Mouse (Mus musculus) T-cell, adult 2 months (primary cell): ENCODE measurements around the gene Entpd7.

Experiments
- DNase-seq: peaks from one replicate; pipeline ENCODE4 v3.0.0; 2022; ENCODE audit warnings: low spot score

Gene Entpd7

DNA sequence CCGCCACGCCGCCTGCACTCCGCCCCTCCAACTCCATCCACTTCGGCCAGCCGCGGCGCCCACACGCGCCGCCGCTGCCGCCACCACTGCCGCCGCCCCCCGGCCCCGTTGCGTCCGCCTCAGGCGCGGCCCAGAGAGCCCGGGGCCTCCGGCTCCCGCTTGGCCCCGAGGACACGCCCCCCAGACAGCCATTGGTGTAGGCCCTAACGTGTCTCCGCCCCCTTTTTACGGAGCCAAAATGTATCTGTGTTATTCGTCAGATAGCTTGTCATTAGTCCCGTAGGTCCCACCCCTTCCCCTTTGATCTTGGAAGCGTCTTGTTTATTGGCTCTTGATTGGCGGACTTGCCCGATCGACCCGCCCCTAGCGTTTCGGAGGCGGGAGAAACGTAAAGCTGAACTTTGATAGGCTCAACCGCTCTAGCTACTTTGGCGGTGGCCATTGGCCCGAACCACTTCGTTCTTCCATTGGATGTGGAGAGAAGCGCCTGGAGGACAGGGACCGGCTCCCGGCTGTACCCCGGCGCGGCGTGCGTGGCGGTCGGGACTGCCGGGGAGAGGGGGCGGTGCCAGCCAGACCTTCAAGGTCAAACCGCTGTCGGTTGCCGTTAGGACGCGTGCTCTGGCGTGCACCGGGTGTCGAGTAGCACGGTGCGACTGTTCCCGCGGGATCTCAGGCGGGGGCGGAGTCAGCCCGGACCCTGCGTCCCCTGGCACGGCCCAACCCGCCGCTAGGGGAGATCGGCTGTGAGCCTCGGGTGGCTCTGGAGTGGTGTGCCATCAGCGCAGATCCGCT, 14.5 kb upstream of the Entpd7 start, which contains the start of gene Slc25a28:
Gene Slc25a28, minus strand, starts transcription at position 152 of the 795 bp plus-strand sequence.
- peak; percentile 99 for DNase-seq

DNA sequence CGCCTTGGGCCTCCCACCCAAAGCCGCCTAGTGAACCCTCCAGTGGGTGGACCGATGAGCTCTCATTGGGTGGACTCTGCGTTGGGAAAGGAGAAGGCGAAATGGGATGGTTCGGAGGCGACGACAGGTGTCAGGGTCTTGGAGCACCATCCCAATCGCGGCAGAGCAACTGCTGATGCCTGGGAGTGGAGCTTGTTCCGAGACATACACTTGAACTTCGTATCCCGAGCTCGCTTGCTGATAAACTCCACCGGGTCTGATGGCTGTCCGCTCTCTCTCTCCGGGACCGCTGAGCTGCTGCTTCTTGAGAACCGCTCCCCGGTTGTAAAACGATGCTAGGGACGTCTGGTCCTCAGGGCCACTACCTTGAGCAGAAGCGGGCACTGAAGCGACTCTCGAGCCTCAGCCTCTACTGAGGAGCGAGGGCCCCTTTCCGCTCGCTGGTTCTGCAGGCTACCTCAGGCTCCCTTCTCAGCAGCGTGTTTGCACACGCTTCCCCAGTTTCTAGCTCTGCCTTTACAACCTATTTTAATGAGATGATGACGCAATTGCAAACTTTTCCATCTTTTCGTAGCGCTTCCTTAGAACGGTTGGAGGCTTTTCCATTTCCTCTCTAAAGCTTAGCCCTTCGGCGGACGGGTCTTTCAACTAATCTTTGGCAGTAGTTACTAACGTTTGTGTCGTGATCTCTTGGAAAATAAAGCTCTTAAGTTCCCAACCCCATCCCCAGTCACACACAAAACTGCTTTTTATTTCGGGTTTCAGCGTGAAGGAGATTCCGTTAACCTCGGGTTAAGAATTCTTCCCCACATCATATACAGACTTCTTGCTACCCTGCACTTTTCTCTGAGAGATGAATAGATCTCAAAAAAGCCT, 13.7 kb upstream of the Entpd7 start:
- peak; percentile 40 for DNase-seq

DNA sequence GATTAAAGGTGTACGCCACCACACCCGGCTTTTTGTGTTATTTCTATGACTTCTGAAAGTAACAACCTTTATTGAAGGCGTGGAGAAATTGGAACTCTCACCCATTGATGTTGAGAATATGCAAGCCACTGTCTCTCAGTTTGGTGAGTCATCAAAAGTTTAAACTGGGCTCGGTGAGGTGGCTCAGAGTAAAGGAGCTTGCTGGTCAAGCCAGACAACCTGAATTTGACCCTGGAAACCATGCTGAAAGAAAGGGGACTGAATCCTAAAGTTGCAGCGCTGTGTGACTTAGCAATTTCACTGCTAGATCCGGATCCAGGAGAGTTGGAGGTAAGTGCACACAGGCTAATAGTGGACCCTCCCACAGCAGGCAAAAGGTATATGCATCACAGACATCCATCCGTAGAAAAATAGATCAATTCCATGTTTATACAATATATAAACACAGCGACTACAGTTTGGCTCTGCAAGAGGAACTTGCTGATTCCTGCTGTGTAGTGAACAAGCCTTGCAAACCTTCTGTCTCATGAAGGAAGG, 10.9 kb upstream of the Entpd7 start:
- no peak for DNase-seq

DNA sequence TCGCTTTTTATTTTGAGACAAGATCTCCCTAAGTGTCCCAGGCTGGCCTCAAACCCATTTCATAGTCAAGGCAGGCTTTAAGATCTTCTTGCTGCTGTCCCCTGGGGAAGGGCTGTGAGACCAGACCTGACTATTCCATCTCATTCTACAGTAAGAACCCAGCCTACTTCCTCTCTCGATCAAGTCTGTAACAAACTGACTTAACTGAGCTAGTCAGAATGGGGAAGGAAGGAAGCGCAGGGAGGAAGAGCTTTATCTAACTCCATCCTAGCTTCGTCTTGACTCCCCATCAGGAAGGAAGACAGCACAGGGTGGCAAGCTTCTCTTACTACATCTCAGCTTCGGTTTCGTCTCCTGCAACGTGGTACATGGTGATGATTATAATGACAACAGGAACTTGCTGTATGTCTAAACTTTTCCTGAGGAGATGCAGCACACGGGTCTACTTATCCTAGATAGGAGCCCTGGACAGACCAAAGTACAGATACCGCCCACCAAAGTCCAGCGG, 9.9 kb upstream of the Entpd7 start:
- no peak for DNase-seq

DNA sequence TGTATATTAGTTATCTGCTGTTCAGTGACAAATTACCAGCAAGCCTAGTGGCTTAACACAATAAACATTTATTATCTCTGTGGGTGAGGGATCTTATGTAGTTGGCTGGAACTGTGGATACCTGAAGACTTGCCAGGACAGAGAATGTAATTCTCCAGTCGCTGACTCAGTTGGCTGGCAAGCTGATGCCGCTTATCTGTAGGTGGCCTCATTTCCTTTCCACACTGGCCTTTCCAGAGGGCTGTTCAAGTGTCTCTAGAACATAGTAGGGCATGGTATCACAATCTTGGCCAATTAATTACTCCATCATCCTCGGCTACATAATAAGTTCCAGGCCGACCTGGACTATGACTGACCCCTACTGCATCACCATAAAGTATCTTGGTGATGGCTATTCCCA, 7.9 kb upstream of the Entpd7 start:
- DNase-seq = no peak

DNA sequence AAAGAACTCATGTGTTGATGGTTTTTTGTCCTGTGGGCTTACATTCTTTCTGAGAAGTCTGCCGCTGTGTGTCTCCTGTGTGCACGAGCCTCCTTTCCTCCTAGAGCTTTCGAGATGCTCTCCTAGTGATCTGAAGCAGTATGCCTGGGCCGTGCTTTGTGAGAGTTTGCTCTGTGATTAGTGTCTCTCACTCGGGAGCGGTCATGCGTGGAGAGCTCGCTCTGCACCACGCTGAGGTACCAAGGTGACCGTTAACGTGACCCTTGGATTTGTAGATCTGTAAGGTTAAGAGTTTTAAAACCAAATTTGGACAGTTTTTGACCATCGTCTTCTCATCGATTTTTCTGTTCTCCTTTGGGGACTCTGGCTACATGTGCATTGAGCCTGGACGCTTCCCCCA, 3.3 kb downstream of the Entpd7 start:
- DNase-seq = no peak

DNA sequence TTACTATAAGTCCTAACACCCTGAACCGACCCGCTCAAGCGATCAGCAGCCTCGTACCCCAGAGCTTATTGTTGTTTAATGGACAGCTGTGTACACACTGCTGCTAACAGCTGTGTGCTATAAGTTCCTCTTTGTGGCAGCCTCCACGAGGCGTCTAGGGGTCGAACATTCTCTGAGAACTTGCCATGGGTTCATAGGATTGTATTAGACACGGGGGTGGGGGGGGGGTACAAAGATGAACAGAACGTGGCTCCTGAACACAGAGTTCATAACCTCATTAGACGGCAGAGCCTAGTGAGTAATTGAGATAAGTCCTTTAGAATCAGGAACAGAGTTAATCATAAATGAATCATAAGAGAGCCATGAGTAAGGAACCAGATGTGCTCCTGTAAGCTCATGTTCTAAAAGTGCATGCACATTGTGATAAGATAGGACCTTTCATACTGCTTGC, 6.1 kb downstream of the Entpd7 start:
- DNase-seq = no peak

DNA sequence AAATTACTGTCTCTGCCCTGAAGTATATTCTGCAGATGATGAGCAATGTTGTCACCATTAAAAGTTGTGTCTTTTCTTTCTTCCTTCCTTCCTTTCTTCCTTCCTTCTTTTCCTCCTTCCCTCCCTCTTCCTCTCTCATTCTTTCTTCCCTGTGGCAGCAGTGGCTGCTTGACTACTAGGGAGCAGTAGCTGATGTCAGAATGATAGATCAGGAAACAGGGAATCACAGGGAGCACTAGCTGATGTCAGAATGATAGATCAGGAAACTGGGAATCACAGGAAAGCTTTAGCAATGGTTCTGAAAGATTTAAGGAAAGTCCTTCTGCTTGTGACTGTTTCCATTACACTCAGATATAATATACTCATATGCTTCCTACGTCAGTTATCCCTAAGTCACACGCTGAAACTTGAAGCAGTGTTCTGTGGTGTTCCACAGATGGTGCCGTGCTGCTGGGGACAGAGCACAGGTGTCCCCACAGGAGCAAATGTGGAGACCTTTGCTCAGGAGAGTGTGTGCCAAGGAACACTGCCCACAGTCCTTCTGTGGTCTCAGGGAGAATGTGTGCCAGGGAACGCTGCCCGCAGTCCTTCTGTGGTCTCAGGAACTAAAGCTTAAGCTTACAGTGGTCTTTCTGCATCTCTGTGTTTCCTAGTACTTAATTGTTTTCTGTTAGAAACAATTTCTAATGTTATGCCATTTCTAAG, 8.3 kb downstream of the Entpd7 start:
- DNase-seq = no peak

DNA sequence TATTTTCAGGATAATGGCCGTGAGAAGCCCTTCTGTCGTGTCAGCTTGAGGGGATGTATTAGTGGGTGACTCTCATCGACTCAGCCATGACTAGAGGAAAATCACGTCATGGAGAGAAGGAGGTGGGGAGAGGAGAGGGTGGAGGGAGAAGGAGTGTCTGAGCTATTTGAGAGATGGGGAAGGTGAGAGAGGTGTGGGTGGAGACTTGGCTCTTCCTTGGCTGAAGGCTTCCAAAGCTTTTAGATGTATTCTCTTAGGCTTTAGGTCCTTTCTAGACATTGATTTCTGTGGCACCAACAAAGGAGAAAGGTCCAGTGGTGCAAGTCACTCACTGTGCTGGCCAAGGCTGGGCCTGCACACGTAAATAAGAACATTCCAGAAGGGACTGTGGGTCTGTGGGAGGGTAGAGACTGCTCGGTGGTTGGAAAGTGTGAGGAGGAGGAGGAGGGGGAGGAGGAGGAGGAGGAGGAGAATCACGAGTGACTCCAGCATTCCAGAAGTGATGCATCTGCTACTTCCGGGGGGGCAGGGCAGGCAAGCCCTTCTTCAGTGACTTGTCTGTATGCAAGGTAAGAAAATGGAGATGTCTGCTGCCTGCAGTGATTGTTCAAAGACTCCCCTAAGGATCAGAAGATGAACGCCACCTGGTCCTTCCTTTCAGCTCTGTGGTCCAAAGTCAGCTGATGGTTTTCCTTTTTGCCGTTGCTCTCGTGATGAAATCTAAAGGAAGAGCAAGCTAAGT, 9.7 kb downstream of the Entpd7 start:
- DNase-seq = no peak

DNA sequence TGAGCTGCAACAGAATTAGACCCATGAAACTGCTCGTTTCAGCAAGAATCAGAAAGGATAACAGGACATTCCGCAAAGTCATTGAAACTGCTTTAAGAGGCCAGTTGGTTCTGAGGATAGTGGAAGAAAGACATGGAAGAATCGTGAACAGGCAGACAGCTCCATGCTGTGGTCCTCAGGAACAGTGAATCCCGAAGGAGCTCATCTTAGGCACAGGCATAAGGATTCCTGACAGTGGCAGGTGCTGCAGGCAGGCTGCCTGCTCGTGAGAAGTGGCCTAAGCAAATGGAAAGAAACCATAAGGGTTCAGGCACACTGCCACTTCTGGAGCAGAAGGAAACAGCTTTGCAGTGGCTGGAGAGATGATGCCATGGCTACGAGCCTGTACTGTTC, 10.3 kb downstream of the Entpd7 start:
- DNase-seq = no peak

DNA sequence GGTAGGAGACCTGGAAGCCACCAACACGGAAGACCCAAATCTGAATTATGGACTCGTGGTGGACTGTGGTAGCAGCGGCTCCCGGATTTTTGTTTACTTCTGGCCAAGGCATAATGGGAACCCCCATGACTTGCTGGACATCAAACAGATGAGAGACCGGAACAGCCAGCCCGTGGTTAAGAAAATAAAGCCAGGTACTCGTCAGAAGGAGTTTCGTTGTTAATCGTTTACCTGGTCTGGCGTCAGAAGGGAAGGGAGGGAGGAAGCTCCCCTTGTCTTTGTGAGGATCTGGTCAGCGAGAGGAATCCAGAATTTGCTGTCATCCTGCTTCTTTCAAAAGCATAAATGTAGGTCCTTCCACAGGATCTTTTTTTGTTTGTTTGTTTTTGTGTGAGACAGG, 14.7 kb downstream of the Entpd7 start:
- DNase-seq = no peak

DNA sequence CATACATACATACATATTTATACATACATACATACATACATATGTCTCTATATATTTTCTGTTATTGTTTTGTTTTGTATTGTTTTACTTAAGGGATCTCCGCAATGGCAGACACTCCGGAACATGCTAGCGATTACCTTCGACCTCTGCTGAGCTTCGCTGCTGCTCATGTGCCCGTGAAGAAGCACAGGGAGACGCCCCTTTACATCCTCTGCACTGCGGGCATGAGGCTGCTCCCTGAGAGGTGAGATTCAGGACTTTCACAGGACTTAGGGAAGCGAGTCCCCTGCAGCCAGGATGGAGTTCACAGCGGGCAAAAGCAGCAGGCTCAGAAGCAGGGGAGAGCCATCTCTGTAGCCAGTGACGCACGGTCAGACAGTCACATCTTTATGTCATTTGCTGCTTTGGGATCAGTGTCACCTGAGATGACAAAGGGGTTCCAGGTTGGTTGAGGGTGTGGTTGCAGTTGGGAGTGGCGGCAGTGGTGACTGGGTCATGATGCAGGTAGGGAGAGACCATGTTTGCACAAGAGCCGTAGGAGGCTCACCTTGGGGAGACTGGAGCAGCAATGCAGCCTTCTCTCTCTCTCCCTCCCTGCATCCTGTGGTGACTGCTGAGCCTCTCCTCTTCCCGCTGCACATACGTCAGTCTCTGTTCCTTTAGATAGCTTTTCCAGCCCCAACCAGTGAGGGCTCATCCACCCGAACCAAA, 15.5 kb downstream of the Entpd7 start:
- no peak for DNase-seq

DNA sequence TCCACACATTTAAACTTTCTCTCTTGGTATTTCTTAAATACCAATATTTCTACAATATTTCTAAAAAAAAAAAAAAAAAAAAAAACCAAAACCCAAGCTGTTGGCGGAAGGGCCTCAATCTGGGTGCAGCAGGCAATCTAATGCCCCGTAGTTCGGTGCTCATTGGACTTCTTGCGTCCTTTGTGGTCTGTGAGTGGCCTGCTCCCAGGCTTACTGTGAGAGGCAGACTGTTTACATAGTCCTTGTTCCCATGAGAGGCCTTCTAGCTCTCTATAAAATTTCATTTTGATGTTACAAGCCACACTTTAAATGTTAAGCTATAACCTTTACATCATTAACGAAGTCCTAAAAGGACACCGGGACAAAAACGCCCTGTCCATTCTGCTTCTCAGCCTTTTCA, 18.7 kb downstream of the Entpd7 start:
- no peak for DNase-seq

DNA sequence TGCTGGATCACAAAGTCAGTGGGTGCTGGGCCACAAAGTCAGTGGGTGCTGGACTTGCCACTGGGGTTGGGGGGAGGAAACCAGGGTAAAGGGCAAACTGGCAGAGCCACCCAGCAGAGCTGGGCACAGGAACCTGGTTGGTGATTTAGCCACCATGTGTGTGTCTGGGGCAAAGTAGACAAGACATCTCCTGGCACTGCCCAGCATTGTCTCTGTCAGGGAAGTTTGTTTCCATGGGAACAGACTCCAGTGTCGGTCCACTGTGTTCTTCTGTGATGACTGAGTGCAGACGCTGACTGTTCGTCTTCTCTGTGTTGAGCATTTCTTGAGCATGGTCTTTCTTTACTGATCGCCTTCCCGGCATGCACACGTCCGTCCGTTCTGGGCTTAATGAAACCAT, 19.8 kb downstream of the Entpd7 start:
- no peak for DNase-seq

DNA sequence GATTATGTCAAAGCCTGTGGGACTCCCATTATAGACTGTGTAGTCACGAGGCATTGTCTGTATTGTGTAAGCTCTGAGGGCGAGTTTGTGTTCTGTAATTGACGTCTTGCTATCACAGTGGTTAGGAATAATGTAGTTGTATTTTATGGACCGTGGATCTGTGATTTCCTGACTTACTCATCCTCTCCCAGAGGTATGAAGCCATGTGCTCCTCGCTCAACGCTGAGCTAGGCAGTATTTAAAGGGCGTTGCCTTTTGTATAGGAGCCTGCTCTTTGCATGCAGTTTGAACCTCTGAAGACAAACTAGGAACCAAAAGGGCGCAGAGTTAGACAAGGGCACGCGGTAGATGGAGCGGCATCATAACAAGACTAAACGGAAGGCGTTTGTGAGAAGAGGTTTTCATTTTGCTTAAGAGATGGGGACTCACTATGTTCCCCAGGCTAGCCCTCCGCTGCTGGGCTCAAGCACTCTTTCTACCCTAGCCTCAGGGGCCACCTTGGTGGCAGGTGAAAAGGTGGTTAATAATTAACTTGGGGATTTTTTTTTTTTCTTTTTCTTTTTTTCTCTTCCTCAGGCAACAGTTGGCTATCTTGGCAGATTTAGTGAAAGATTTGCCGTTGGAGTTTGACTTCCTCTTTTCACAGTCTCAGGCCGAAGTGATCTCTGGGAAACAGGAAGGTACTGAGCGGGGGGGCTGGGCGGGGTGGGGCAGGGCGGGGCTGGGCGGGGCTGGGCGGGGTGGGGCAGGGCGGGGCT, 21.9 kb downstream of the Entpd7 start:
- peak; percentile 10 for DNase-seq

DNA sequence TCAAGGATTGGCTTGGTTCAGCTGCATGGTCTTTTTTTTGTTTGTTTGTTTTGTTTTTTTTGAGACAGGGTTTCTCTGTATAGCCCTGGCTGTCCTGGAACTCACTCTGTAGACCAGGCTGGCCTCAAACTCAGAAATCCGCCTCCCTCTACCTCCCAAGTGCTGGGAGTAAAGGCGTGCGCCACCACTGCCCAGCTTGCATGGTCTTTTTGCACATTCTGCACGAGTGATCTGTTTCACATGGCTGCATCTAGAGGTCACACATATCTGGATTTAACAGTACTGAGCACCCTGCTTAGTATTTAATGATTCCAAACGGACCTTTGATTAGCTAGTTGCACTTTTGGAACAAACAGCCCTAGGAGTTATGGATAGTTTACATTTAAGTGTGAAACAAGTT, 22.5 kb downstream of the Entpd7 start:
- no peak for DNase-seq

DNA sequence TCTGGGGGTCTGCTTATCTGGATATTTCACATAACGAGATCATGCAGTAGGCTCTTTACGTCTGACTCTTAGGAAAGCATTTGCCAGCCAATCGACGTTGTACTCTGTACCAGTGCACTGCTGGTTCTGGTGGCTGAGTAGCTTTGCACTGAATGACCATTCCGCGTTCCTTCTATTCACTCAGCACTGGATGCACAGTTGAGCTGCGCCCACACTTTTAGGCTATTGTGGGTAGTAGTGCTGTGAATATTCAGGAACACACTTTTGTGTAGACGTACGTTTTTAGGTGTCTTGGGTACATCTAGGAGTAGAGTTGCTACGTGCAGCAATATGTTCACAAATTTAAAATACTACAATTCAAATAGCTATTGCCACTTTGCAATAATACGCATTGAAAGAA, 30.6 kb downstream of the Entpd7 start:
- no peak for DNase-seq

DNA sequence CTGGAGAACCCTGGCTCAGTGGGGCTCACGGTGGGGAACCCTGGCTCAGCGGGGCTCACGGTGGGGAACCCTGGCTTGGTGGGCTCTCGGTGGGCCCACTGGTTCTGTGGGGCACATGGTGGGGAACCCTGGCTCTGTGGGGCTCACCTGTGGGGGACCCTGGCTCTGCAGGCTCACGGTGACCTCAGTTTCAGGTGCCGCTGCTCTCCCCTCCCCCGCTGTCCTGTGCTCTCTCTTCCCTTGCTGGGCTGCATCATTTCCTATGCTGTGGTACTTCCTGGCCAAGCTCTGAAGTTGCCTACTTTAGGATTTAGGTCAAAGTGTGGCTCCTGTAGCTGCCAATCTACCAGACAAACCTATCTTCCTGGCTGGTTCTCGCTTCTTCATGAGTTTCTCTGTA, 33.4 kb downstream of the Entpd7 start:
- DNase-seq = peak; percentile 5

DNA sequence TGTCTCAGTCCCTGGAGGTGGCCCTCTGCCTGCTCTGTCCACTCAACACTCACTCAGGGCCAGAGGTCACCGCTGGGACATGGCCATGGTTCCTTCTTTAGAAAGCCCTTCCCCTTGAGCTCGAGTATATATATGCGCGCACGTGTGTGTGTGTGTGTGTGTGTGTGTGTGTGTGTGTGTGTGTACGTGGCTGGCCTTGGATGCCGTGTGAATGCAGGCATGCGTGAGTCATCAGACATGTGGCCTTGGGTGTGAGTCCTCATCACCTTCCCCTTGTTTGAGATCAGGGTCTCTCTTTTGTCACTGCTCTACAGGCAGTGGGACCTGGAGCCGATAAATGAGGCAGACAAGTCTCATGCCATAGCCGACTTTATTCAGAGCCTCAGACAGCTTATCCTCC, 34.0 kb downstream of the Entpd7 start:
- no peak for DNase-seq

DNA sequence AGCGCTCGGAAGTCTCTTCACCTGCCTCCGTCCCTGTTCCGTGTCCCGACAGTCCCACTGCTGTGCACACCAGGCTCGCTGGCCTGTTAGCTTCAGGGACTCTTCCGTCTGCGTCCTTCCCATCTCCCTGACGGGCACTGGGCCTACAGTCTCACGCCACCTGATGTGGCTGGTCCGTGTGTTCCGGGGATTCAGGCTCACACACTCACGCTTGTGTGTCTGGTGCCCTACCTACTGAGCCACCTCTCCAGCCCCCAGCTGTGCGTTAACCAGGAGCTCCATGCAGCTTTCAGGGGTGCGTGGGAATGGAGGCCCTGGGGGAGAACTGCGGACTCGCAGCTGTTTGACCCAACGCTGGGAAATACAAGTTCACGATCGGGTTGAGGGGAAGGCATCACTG, 34.7 kb downstream of the Entpd7 start:
- no peak for DNase-seq
